Mouse (Mus musculus): Measurements from ENCODE around the gene Psmg4. TPM values are rescaled to one million over a fixed set of nuclear protein-coding genes. Genes with fewer than 3 reads are reported as not detected.

The Psmg4 gene
- polyA plus RNA-seq, 1 experiment = 30.1 TPM

DNA sequence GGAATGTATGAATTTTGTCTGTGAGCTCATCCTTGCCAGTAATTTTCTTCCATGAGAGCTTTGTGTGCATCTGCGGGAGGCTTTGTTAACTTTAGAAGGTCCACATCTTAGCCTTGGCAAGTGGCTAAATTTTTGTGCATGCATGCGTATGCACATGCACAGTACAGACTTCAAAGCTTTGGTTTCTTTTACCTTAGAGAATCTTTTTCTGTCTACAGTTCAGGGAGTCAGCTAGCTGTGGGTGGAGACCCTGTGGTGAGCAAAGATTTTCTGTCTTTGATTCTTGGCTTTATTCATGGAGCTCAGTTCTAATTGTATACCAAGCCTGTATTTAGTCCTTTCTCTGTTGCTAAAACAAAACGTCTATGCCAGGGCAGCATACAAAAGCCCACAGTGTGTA, 56.0 kb downstream of the Psmg4 start:
- H3K4me1 ChIP-seq (ENCODE audit: control insufficient read depth, insufficient read depth, low read length) = no peaks in the 10 kb centered on the region
- no peak overlapping the region for H3K4me3 ChIP-seq (ENCODE audit: insufficient read depth, low read length)
- H3K27ac ChIP-seq (ENCODE audit: insufficient read depth, low read depth, low read length) = no peak overlapping the region
- TF ChIP-seq POLR2A (IDR thresholded peaks at IDR 0.05; ENCODE audit: borderline replicate concordance, low read depth, low read length) = no peak
- no peak for TF ChIP-seq CTCF (IDR thresholded peaks at IDR 0.05; ENCODE audit: low read depth, low read length)

GRCm38 (mm10) chr13:34219728-34220127, 57.0 kb downstream of the Psmg4 start:
- no peak for TF ChIP-seq POLR2A (IDR thresholded peaks at IDR 0.05; ENCODE audit: borderline replicate concordance, low read depth, low read length)
- TF ChIP-seq CTCF (IDR thresholded peaks at IDR 0.05; ENCODE audit: low read depth, low read length) = no peak
- no peak overlapping the region for H3K4me3 ChIP-seq (ENCODE audit: insufficient read depth, low read length)
- no peaks in the 10 kb centered on the region for H3K4me1 ChIP-seq (ENCODE audit: control insufficient read depth, insufficient read depth, low read length)
- H3K27ac ChIP-seq (ENCODE audit: insufficient read depth, low read depth, low read length) = no peak overlapping the region

GRCm38 (mm10) chr13:34222985-34223384, 60.2 kb downstream of the Psmg4 start:
- Histone ChIP-seq H3K4me1 (ENCODE audit: control insufficient read depth, insufficient read depth, low read length) (no peaks in the 10 kb centered on the region), H3K27ac (ENCODE audit: insufficient read depth, low read depth, low read length) (no peak overlapping the region), H3K4me3 (ENCODE audit: insufficient read depth, low read length) (no peak overlapping the region)
- no peak for TF ChIP-seq CTCF (IDR thresholded peaks at IDR 0.05; ENCODE audit: low read depth, low read length)
- no peak for TF ChIP-seq POLR2A (IDR thresholded peaks at IDR 0.05; ENCODE audit: borderline replicate concordance, low read depth, low read length)

GRCm38 (mm10) chr13:34226940-34227339, 64.2 kb downstream of the Psmg4 start:
- H3K4me1 ChIP-seq (ENCODE audit: control insufficient read depth, insufficient read depth, low read length) = peaks cover 4% of the 10 kb centered on the region

More at GRCm38 (mm10) chr13:34226940-34227339, 64.2 kb downstream of the Psmg4 start:
- Histone ChIP-seq H3K4me3 (ENCODE audit: insufficient read depth, low read length) (no peak overlapping the region), H3K27ac (ENCODE audit: insufficient read depth, low read depth, low read length) (no peak overlapping the region)
- TF ChIP-seq POLR2A (IDR thresholded peaks at IDR 0.05; ENCODE audit: borderline replicate concordance, low read depth, low read length) = no peak
- no peak for TF ChIP-seq CTCF (IDR thresholded peaks at IDR 0.05; ENCODE audit: low read depth, low read length)

Other genes starting within 250 kb of the Psmg4 start
- gene Nqo2, start 198.3 kb upstream of the Psmg4 start, polyA plus RNA-seq (2012; ENCODE audit: insufficient read depth, insufficient read length, missing spikeins) = 39.9 and 41.2 TPM in 2 replicates
- 53.5 and 63.4 TPM in 2 replicates for gene Ripk1, start 160.6 kb upstream of the Psmg4 start, polyA plus RNA-seq (2012; ENCODE audit: insufficient read depth, insufficient read length, missing spikeins)
- gene Serpinb6a, start 160.2 kb upstream of the Psmg4 start, polyA plus RNA-seq (2012; ENCODE audit: insufficient read depth, insufficient read length, missing spikeins) = 737 and 743 TPM in 2 replicates
- 44.5 and 48.4 TPM in 2 replicates for gene Bphl, start 125.4 kb upstream of the Psmg4 start, polyA plus RNA-seq (2012; ENCODE audit: insufficient read depth, insufficient read length, missing spikeins)
- 77.8 and 92.5 TPM in 2 replicates for gene Tubb2a, start 85.0 kb upstream of the Psmg4 start, polyA plus RNA-seq (2012; ENCODE audit: insufficient read depth, insufficient read length, missing spikeins)
- 0.60 and 0.94 TPM in 2 replicates for gene Tubb2b, start 32.5 kb upstream of the Psmg4 start, polyA plus RNA-seq (2012; ENCODE audit: insufficient read depth, insufficient read length, missing spikeins)
- not detected in 2 replicates for gene Slc22a23, start 182.2 kb downstream of the Psmg4 start, polyA plus RNA-seq (2012; ENCODE audit: insufficient read depth, insufficient read length, missing spikeins)

Measured in bone marrow macrophage, adult 2 months (primary cell).